Mouse (Mus musculus): ENCODE data around the gene Golgb1.
"Not testable (repeated sequence)": the region's sequence is repeated elsewhere in the genome, so short reads cannot be mapped to it uniquely, and the experiment has no call there.

Gene Golgb1

GRCm38 (mm10) chr16:36874583-36875275 is at the start of gene Golgb1, which contains the start of gene Eaf2:
Gene Golgb1, plus strand, starts transcription at chr16:36875140.
Gene Eaf2, minus strand, starts transcription at chr16:36875003.
- peak; percentile 91 for DNase-seq (ENCODE audit: extremely low spot score)

- DNase-seq (ENCODE audit: extremely low spot score), result no peak
Observed at GRCm38 (mm10) chr16:36827611-36828053, 47.3 kb upstream of the Golgb1 start.

DNA sequence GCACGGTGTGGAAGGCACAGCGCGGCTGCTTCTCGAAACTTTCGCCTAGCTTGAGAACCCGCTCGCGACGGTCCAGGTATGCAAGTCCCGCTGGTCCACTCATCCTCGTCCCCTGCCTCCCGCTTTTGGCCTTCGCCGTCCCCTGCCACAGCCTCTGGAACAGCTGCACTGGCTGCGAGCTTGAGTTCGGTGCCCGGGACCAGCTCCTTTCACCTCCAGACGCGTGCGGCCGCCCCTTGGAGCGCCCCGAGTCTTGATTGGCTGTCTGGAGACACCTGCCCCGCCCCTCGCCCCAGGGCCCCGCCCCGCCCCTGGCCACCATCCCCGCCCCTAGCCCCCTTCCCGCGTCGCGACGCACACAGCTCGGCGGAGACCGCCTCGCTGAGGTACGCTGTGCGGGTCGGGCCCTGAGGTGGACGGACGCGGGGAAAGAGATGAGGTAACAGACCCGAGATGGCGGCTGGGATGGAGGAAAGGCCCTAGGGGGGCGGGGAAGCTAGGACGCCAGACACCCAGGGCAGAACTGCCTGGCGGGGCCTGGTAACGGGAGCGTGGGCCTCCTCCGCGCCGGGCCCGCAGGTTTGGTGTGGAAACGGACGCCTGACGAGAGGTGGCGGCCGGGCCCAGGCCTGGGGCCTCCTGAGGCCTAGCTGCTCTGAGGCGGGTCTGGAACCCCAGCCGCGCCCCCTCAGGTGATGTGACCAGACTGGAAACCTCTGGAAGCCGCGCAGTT is 46.7 kb upstream of the Golgb1 start, which contains the start of gene Iqcb1:
Gene Iqcb1, plus strand, starts transcription at position 332 of the 733 bp plus-strand sequence.
- DNase-seq (ENCODE audit: extremely low spot score), result peak; percentile 91

GRCm38 (mm10) chr16:36828820-36829219 is 46.1 kb upstream of the Golgb1 start:
- DNase-seq (ENCODE audit: extremely low spot score), result peak; percentile 7

- DNase-seq (ENCODE audit: extremely low spot score), result not testable (repeated sequence)
Observed at GRCm38 (mm10) chr16:36846894-36847293, 28.0 kb upstream of the Golgb1 start.

DNA sequence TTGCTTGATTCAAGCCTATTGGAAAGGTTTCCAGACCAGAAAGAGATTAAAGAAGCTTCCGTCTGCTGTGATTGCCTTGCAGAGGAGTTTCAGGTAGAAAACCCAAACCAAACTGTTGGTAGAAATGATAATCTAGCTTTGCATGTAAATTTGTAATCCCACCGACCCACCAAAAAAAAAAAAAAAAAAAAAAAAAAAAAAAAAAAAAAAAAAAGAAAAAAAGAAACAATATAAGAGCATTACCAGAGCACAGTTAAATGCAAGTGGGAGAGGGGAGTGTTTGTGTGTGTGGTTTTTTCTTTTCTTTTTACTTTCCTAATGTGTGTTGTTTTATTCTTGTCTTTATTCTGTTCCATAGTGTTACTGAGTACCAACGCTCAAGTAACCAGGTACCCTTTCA is 23.7 kb upstream of the Golgb1 start:
- no peak for DNase-seq (ENCODE audit: extremely low spot score)

DNA sequence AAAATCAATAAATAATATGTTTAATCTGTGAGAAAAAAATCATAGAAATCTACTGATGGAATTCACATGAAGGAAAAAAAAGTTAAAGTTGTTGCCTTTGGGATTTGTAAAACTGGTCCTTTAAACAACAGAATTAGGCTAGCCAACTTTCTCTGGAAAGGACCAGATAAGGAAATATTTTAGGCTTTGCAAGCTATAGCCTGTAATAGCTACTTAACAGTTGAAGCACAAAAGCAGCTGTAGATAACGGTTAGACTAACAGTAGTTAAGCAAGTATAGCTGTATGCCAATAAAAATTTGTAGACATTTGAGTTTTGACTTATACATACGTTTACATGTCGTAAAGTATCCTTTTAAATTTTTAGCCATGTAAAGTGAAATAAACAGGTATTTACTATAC is 11.4 kb upstream of the Golgb1 start:
- DNase-seq (ENCODE audit: extremely low spot score), result no peak

- no peak for DNase-seq (ENCODE audit: extremely low spot score)
Observed at GRCm38 (mm10) chr16:36869442-36869841, 5.5 kb upstream of the Golgb1 start.

- DNase-seq (ENCODE audit: extremely low spot score), result no peak
Observed at GRCm38 (mm10) chr16:36875276-36875851, 424 bp downstream of the Golgb1 start.

DNA sequence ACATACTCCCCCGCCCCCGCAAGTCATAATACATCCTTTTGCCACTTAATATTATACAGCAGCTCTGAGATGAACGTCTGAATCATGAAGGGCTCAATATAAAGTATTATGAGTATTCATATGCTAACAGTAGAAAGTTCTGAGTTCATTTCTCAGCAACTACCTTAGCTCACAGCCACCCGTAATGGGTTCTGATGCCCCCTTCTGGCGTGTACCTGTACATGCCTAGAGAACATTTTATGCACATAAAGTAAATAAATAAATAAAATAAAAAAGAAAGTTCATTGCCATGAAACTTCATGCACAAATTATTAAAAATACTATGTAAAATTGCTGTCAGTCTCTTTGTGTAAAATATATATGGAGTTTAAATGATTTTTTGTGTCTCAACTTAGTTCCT is 2.4 kb downstream of the Golgb1 start:
- no peak for DNase-seq (ENCODE audit: extremely low spot score)

GRCm38 (mm10) chr16:36882737-36883343 is 7.9 kb downstream of the Golgb1 start:
- no peak for DNase-seq (ENCODE audit: extremely low spot score)

- DNase-seq (ENCODE audit: extremely low spot score), result peak; percentile 35
Observed at GRCm38 (mm10) chr16:36884881-36885280, 9.9 kb downstream of the Golgb1 start.

GRCm38 (mm10) chr16:36885912-36886311 is 11.0 kb downstream of the Golgb1 start:
- no peak for DNase-seq (ENCODE audit: extremely low spot score)

DNA sequence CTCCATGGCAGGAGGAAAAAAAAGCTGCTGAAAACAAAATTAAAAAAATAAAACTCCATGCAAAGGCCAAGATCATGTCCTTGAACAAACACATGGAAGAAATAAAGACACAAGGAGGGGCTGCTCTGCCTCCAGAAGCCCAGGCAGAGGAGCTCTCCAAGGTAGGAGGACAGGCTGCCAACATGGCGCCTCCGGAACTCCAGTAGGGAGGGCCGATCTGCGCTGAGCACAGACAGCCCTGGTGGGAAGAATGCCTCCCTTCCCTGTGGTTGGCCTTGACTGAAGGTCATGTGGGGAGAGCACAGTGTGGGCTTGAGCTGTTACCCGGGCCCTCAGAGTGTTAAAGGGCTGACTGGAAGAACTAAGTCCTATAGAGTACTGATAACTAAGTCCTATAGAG is 12.6 kb downstream of the Golgb1 start:
- DNase-seq (ENCODE audit: extremely low spot score), result no peak

DNA sequence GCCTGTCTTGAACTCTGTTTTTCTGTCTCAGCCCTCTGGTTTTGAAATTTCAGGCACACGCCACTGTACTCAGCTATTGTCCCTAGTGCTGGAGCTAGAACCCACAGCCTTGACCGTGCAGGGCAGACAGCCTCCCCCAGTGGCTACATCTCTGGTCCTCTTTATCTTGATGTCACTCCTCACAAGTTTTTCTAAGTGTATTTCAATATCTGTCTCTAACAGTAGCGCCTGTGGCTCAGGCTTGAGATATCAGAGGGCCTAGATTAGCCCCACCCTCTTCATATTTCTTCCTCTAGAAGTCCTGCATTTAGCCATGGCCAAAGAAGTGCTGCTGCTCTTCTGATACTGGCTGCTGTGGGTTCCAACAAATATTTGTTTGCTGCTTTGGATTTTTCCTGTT is 15.6 kb downstream of the Golgb1 start:
- DNase-seq (ENCODE audit: extremely low spot score), result no peak

GRCm38 (mm10) chr16:36891415-36891814 is 16.5 kb downstream of the Golgb1 start:
- DNase-seq (ENCODE audit: extremely low spot score), result no peak

- DNase-seq (ENCODE audit: extremely low spot score), result no peak
Observed at GRCm38 (mm10) chr16:36893317-36893716, 18.4 kb downstream of the Golgb1 start.

GRCm38 (mm10) chr16:36896712-36897111 is 21.8 kb downstream of the Golgb1 start:
- no peak for DNase-seq (ENCODE audit: extremely low spot score)

- no peak for DNase-seq (ENCODE audit: extremely low spot score)
Observed at GRCm38 (mm10) chr16:36903156-36903555, 28.2 kb downstream of the Golgb1 start.

GRCm38 (mm10) chr16:36911909-36912308 is 37.0 kb downstream of the Golgb1 start:
- no peak for DNase-seq (ENCODE audit: extremely low spot score)

GRCm38 (mm10) chr16:36912311-36912710 is 37.4 kb downstream of the Golgb1 start:
- DNase-seq (ENCODE audit: extremely low spot score), result no peak

- DNase-seq (ENCODE audit: extremely low spot score), result no peak
Observed at GRCm38 (mm10) chr16:36914195-36914594, 39.3 kb downstream of the Golgb1 start.
